Mouse (Mus musculus) liver, adult 2 months (tissue): ENCODE results near the gene Wdr49. TPM values are rescaled to one million over a fixed set of nuclear protein-coding genes. Genes with fewer than 3 reads are reported as not detected.

Experiments
- DNase-seq: peaks from one replicate; pipeline ENCODE4 v3.0.0-alpha.2; 2011; ENCODE audit warnings: low read depth, low spot score; ENCODE audit errors: extremely low read depth
- H3K27ac ChIP-seq: fragments of 200-500 bp; replicated peaks from 2 replicates; pipeline ENCODE4 v1.5.1; 2012; ENCODE audit warnings: low read depth, mild to moderate bottlenecking, control low read depth, inconsistent platforms, low read length; ENCODE audit not compliant: insufficient read depth
- H3K27me3 ChIP-seq: fragments of 200-500 bp; 2 replicates; pipeline ENCODE4 v1.6.1; 2012; ENCODE audit warnings: mild to moderate bottlenecking, moderate library complexity, low read length, inconsistent platforms; ENCODE audit not compliant: control insufficient read depth, insufficient read depth
- H3K36me3 ChIP-seq: fragments of 200-500 bp; 2 replicates; pipeline ENCODE4 v1.6.1; 2012; ENCODE audit warnings: low read length, inconsistent platforms; ENCODE audit not compliant: control insufficient read depth, insufficient read depth
- H3K4me1 ChIP-seq: fragments of 200-500 bp; 2 replicates; pipeline ENCODE4 v1.6.1; 2011; ENCODE audit warnings: low read length; ENCODE audit not compliant: control insufficient read depth, insufficient read depth
- H3K4me3 ChIP-seq: fragments of 200-500 bp; 2 replicates; pipeline ENCODE4 v1.5.1; 2011; ENCODE audit warnings: low read depth, mild to moderate bottlenecking, control low read depth, low read length, moderate library complexity; ENCODE audit not compliant: insufficient read depth
- H3K79me2 ChIP-seq: fragments of 200-500 bp; 2 replicates; pipeline ENCODE4 v1.6.1; 2012; ENCODE audit warnings: inconsistent platforms, mild to moderate bottlenecking, low read length, moderate library complexity; ENCODE audit not compliant: control insufficient read depth, insufficient read depth
- H3K9ac ChIP-seq: fragments of 200-500 bp; 2 replicates; pipeline ENCODE4 v1.6.1; 2012; ENCODE audit warnings: low read depth, mild to moderate bottlenecking, control low read depth, inconsistent platforms, low read length
- CTCF ChIP-seq: fragments of 200-500 bp; IDR thresholded peaks from 2 replicates; pipeline ENCODE4 v1.5.1; 2011; ENCODE audit warnings: low read depth, low read length, control low read depth
- POLR2A ChIP-seq: fragments of 200-500 bp; IDR thresholded peaks from 2 replicates; pipeline ENCODE4 v1.6.1; 2011; ENCODE audit warnings: low read length, control low read depth; ENCODE audit not compliant: insufficient read depth; ENCODE audit errors: extremely low read depth
- WGBS: fragments of 180-500 bp; shearing (Covaris S2); methylation state at CpG from one replicate; pipeline ENCODE4 v1.1.7; 2018; 5-methylcytosine and 5-hydroxymethylcytosine counted together
- polyA plus RNA-seq: library from polyadenylated mRNA; depleted of rRNA; stranded (reverse); fragments of >200 nt; gene quantifications from 2 replicates; pipeline ENCODE4 v1.2.3, GENCODE M21; 2012
- total RNA-seq: library from RNA; depleted of rRNA; stranded (reverse); fragments of >200 nt; gene quantifications from 2 replicates; pipeline ENCODE4 v1.2.3, GENCODE M21; 2014

Wdr49 gene
- total and polyA plus RNA-seq, 2 experiments, result not detected

- H3K4me3 ChIP-seq, result no peak overlapping the region
- TF ChIP-seq POLR2A, result no peak
- no peak overlapping the region for H3K9ac ChIP-seq
- no peaks in the 10 kb centered on the region for H3K4me1 ChIP-seq
- H3K27ac ChIP-seq, result no peak overlapping the region
- 91% methylated on average over 4 of the region's 4 CpGs for WGBS
- DNase-seq, result no peak
- no peaks in the 10 kb centered on the region for H3K79me2 ChIP-seq
- no peaks in the 10 kb centered on the region for H3K36me3 ChIP-seq
- H3K27me3 ChIP-seq, result no peaks in the 10 kb centered on the region
Observed at GRCm38 (mm10) chr3:75395918-75396317, 86.0 kb downstream of the Wdr49 start.

GRCm38 (mm10) chr3:75395121-75395895, 86.6 kb downstream of the Wdr49 start:
- no peak for DNase-seq
- H3K4me3 ChIP-seq, result no peak overlapping the region
- TF ChIP-seq CTCF, result no peak
- no peak for TF ChIP-seq POLR2A
- H3K9ac ChIP-seq, result no peak overlapping the region
- 67% methylated on average over 7 of the region's 7 CpGs for WGBS
- H3K27me3 ChIP-seq, result no peaks in the 10 kb centered on the region
- no peak overlapping the region for H3K27ac ChIP-seq
- no peaks in the 10 kb centered on the region for H3K79me2 ChIP-seq
- H3K4me1 ChIP-seq, result no peaks in the 10 kb centered on the region
- no peaks in the 10 kb centered on the region for H3K36me3 ChIP-seq

DNA sequence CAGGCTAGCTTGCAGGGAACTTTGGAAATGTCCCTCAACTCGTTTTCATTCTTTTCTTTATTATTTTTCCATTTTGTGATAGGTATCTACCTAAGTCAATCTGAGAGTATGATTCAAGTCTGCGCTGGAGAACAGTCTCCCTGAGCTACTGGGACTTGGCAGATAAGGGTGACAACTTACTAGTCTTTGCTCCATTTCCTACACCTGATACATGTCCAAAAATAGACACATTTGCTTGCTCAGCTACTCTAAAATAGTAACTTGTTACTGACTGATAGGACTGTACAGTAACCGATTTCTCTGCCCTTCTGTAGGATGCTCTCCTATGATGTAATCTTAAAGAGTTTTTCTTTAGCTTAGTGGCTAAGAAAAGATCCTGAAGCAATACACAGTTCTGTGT, 87.5 kb downstream of the Wdr49 start:
- Histone ChIP-seq H3K4me1 (no peaks in the 10 kb centered on the region), H3K27ac (no peak overlapping the region), H3K27me3 (no peaks in the 10 kb centered on the region), H3K9ac (no peak overlapping the region), H3K79me2 (no peaks in the 10 kb centered on the region), H3K4me3 (no peak overlapping the region), H3K36me3 (no peaks in the 10 kb centered on the region)
- no peak for DNase-seq
- TF ChIP-seq POLR2A (no peak), CTCF (no peak)
- WGBS, result 58% methylated on average over 3 of the region's 3 CpGs

GRCm38 (mm10) chr3:75381776-75382175, 100.2 kb downstream of the Wdr49 start:
- H3K27me3 ChIP-seq, result no peaks in the 10 kb centered on the region
- H3K36me3 ChIP-seq, result no peaks in the 10 kb centered on the region
- no peaks in the 10 kb centered on the region for H3K79me2 ChIP-seq
- H3K4me1 ChIP-seq, result no peaks in the 10 kb centered on the region
- 39% methylated on average over 2 of the region's 2 CpGs for WGBS
- no peak overlapping the region for H3K9ac ChIP-seq
- TF ChIP-seq CTCF, result no peak
- no peak for TF ChIP-seq POLR2A
- no peak overlapping the region for H3K4me3 ChIP-seq
- DNase-seq, result no peak
- H3K27ac ChIP-seq, result no peak overlapping the region

GRCm38 (mm10) chr3:75353972-75354371, 128.0 kb downstream of the Wdr49 start:
- Histone ChIP-seq H3K4me3 (no peak overlapping the region), H3K27ac (no peak overlapping the region), H3K9ac (no peak overlapping the region), H3K4me1 (no peaks in the 10 kb centered on the region), H3K27me3 (no peaks in the 10 kb centered on the region), H3K79me2 (no peaks in the 10 kb centered on the region), H3K36me3 (no peaks in the 10 kb centered on the region)
- no peak for DNase-seq
- no peak for TF ChIP-seq CTCF
- no peak for TF ChIP-seq POLR2A

- no peak for TF ChIP-seq POLR2A
- TF ChIP-seq CTCF, result no peak
- Histone ChIP-seq H3K27ac (no peak overlapping the region), H3K79me2 (no peaks in the 10 kb centered on the region), H3K9ac (no peak overlapping the region), H3K4me1 (no peaks in the 10 kb centered on the region), H3K27me3 (no peaks in the 10 kb centered on the region), H3K4me3 (no peak overlapping the region), H3K36me3 (no peaks in the 10 kb centered on the region)
- no peak for DNase-seq
Observed at GRCm38 (mm10) chr3:75337196-75337595, 144.8 kb downstream of the Wdr49 start.
